Mouse (Mus musculus): Measurements from ENCODE around the gene As3mt.

Gene As3mt

DNA sequence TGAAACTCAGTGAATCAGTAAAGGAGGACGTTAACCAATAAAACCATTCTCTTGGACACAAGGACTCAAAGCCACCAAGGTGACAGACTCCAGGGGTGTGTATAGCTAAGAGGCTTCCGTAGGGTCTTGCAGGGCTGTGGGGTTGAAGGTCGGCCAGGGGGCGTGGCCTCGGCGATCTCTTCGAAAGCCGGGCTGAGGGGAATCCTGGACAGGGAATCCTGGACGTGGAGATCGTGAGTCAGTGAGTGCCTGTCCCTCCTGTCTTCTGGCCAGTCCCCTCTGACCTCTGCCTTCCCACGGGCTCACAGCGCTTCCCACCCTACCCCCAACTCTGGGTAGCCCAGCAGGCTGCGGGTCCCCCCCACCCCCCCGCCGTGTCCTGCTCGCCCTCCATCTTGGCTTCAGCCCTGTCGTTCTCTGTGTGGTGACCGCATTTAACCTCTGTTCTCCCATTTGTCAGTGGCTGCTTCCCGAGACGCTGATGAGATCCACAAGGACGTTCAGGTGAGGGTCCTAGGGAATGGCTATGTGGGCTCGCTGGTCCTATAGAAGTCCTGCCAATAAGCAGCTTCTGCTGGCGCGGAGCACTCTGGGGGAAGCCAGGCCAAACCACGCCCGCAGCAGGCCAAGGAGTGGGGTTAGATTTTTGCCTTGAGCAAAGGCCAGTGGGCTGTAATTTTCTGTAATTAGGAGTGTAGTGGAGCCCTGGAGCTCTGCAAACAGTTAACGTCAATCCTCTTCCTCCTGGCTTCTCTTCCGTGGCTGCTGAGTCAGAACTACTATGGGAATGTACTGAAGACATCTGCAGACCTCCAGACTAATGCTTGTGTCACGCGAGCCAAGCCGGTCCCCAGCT is at the start of gene As3mt:
As3mt (plus strand) TSS at position 163 of the 856 bp plus-strand sequence.
- peak; percentile 48 for DNase-seq (ENCODE audit: low read depth, low spot score)

DNA sequence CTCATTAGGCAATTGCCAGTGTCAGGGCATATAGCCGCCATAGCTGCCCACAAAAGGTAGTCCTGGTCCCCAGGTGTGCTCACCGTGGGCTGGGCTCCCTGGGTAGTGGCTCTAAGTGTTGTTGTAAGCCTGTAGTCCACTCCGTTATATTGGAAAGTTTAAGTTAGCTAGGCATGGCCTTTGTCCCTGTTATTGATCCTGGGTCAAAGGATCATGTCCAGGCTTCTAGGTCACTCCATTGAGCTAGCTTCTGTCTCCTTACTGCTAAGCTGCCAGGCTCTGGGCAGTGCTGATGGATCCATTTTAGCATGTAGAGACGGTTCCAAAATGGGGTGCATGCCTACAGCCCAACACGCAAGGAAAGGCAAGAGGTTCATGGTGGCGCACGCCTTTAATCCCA is 48.9 kb upstream of the As3mt start:
- DNase-seq (ENCODE audit: low read depth, low spot score): no peak

DNA sequence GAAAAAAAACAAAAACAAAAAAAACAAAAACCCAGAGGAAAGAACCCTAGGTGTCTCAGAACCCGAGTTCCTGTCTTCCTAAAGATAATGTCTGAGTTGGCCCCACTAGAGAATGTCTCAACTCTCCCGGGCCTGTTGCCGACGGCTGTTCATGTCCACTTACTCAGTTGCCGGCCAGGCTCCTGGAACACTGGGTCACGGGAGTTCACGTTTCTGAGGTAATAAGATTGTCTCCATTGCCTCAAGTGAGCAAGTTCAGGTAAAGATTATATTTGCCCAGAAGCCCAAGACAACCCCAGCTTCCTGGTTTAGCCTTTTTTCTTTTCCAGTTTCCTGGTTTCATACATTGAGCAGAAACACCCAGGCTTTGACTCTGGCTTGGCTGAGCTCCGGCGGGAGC is 48.4 kb upstream of the As3mt start:
- DNase-seq (ENCODE audit: low read depth, low spot score): no peak

DNA sequence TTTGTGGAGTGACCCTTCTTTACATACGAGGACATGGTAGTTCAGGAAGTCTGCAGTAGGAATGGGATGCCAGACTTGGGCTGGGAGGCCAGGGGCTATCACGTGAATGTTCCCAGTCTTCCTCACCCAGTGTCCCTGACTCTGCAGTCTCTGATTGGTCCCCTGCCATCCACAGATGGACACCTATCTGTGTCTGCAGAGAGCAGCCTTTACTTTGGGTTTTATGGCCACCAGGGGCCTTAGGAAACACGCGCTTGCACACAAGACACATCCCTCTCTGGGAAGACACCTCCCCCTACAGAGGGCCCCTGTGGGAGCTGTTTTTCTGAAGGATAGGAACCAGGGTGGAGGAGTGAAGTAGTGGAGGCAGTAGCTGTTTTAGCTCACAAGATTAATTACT is 45.7 kb upstream of the As3mt start:
- DNase-seq (ENCODE audit: low read depth, low spot score): no peak

DNA sequence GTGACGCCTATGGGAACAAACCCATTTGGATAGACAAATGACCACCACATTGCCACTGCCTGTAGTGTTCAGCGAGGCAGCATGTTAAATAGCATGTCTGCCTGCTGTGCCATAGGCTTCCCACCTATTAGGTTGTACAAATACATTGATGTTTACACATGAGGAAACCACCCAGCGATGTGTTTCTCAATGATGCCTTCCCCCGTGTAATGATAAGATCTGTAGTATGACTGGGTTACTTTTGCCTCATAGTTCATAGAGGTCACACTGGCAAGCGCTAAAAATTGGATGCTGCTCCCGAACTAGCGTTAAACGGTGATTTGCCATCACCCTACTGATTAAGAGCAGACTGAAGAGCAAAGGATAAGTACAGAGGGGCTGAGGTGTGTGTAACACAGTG is 45.0 kb upstream of the As3mt start:
- no peak for DNase-seq (ENCODE audit: low read depth, low spot score)

DNA sequence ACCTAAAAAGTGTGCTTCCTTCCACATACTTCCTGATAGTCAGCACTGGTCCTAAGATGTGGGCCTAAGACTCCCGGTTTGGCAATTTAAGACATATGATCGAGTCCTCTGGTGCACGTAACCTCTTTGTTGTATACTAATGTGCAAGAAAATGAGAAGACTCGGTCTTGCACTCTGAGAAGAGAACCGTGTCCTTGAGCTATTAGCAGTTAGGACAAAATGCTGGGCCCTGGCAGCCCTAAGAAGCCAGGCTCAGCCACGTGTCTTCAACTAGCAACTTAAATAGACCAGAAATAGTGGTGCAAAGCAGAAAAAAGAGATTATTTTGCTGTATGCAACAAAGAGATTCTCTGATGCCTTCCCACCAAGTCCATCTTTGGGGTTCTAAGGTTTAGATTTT is 44.5 kb upstream of the As3mt start:
- no peak for DNase-seq (ENCODE audit: low read depth, low spot score)

DNA sequence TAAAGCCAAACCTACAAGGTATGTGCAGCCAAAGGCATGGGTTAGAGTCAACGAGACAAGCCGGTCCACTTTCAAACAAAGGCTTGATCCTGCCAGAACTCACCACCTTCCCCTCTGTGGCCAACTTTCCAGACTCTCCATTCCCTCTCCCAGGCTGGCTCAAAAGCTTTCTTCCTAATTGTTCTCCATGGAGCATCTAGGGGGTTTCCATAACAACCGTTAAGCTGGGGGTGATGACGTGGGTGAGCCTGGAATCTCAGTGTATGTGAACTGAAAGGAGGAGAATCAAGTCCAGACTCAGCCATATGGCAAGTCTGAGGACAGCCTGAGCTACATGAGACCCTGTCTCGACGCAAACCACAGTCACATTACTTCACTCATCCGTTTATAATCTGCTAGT is 41.8 kb upstream of the As3mt start:
- DNase-seq (ENCODE audit: low read depth, low spot score): no peak

DNA sequence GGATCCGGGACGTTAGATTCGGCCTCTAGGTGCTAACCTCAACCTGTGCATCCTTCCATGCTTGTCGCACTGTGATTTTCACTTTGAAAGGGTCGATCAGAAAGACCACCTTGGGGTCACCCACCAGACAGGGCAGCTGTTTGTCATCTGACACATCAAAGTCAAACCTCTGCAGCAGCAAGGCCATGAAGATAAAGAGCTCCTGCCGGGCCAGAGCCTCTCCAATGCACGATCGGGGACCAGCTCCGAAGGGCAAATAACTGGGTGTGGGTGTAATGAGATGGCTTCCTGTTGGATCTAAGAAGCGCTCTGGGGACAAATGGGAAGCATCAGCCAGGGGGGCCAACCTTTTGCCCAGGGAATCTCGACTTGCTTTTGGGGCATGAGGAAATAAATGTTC is 40.0 kb upstream of the As3mt start:
- no peak for DNase-seq (ENCODE audit: low read depth, low spot score)

DNA sequence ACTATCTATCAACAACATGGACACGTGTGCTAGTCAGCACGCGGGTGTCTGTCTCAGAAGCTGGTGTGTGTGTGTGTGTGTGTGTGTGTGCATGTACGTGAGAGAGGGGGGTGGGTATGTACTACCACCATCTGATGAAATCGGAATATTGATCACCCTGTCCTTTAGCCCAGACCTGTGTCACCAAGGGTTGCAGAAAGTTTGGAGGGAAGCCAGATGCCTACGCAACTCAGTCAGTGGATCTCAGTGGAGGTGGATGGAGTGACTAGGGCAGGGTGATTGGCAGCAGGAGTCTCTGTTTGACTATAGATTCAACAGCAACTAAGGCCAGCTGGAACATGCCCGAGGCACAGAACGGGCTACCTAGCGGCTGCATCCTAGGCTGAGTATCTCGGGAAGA is 39.0 kb upstream of the As3mt start:
- DNase-seq (ENCODE audit: low read depth, low spot score): no peak

DNA sequence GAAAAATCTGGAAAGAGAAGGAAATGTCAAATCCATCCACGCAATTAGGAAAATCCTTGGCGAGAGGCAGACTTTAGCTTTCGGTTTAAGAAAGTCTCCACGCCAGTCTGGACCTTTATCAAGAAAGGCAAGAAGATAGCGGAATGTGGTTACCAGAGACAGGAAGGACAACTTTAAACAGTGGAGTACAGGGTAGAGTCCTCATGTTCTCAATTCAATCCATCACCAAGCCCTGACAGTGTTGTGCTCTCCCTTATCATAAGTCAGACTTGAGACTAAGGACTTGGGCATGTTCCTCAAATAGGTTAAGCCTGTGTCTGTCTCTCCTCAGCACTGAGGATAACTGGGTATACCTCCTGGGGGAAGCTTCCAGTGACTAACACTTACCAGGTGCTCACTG is 37.5 kb upstream of the As3mt start:
- DNase-seq (ENCODE audit: low read depth, low spot score): no peak

DNA sequence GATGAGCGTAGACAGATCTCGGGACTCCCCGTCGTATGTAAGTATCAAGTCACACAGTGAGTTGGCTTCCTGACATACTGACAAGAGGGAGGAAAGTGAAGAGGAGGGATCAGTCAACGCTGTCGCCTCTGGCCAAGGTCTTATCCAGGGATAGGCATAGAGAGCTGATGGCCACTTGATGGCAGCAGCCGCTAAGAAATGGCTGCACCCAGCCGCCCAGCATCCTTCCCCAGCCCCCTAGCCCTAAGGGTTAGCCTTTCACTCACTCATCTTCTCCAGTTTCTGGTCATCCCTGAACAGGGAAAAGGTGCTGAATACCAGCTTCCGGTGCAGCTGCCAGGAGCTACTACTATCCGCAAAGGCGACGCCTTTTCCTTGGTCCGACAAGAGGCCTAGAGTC is 36.6 kb upstream of the As3mt start:
- peak; percentile 48 for DNase-seq (ENCODE audit: low read depth, low spot score)

DNA sequence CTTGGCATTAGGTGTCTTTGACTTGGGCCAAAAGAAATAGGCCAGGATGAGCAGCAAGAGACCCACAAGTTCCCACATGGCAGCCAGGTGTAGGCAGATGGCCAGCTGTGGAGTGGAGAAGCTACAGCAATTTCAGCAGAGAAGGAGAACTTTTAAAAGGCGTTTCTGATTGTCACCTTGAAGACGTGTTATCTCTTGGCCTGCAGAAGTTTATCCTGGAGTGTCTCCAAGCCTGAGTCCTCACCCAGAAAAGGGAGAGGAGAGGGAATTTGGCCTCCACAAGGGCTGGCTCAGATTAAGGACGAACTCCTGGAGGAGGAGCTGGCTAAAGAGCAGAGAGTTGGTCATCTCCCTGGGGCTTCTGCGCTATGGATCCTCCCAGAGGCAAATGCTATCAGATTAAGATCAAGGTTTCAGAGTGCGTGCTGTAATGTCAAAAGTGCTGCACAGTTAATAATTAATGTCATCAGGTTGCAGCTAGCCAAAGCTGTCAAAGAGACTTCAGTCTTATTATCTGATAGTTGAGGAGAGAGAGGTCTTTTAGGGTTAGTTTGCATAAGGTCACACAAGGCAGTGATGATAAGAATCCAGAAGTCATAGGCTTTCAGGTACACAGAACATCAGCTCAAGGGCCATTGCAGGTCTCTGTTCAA is 34.4 kb upstream of the As3mt start, which contains the start of gene Cyp17a1:
Cyp17a1 (minus strand) TSS at position 407 of the 653 bp plus-strand sequence.
- no peak for DNase-seq (ENCODE audit: low read depth, low spot score)

DNA sequence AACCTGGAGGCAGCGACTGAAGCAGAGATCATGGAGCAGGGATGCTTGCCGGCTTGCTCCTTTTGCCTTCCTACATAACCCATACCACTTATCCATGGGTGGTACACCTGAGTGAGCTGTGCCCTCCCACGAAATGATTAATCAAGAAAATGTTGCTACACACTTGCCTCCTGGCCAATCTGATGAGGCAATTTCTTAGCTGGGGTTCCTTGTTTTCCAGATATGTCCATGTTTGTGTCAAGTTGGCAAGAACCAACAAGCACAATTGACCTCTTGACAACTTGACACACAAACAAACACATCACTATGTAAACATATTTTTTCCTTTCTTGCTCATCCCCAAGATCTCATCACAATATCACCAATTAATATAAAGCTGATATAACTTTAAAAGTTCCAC is 31.6 kb upstream of the As3mt start:
- no peak for DNase-seq (ENCODE audit: low read depth, low spot score)

DNA sequence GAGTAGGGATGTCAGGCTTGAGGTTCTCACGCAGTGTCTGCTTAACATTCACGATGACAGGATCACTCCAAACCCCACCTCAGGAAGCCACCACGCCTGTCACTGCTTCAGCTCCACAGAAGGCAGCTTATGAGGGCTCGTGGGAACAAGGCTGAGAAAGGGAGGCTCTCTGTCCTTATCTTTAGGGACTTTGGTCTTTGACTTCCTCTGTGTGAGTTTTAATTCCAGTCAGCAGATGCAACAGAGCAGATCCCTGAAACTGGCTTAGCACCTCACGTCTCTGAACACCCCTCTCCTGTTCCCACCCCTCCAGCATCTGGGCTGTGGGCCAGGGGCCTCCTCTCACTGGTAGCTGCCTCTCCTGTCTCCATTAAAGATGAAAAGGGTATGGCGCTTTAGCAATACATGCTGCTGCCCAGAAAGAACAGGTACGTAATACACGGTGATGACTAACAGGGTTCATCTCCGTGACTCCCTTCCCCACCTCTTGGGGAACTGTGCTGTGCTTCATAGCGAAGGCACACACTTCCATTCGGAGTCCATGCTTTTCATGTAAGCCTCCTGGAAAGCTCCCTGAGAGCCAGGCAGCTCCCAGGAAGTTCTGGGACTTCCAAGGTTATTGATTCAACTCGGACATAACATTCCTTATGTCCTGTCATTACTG is 27.4 kb upstream of the As3mt start:
- no peak for DNase-seq (ENCODE audit: low read depth, low spot score)

DNA sequence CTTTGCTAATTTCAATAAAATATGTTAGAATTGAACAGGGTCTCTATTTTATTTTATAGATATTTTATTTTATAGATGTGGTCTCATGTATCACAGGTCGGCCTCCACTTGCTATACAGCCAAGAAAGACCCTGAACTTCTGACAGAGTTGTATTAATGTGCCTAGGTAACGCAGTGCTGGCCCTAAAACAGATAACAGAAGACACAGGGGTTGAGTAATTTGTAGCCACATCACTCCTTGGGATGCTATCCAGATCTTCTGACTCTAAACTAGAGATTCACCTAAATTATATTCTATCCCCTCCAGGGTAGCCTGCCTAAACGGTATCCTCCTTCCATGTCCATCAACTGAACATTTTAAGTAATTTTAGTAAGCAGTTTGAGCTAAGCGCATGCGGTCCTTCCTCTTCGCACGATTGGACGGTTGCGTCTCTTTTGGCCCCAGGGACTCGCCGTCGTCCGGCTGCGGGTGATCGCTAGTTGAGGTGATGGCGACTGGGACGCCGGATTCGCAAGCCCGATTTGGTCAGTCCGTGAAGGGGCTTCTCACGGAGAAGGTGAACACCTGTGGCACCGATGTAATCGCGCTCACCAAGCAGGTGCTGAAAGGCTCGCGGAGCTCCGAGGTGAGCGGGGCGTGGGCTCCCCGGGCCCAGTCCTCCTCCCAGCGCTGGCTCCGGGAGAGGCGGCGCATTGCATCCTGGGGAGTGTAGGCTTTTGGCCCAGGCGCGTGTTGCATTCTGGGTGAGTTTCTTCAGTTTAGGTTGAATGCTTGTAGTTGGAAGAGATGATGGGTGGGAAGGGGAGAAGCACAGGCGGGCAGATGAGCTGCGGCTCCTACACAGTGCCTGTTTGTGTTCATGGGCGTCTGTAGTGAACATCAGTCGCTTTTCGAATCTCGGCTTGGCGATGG is 17.5 kb upstream of the As3mt start, which contains the start of gene Borcs7:
Borcs7 (plus strand) TSS at position 447 of the 913 bp plus-strand sequence.
- peak; percentile 73 for DNase-seq (ENCODE audit: low read depth, low spot score)

DNA sequence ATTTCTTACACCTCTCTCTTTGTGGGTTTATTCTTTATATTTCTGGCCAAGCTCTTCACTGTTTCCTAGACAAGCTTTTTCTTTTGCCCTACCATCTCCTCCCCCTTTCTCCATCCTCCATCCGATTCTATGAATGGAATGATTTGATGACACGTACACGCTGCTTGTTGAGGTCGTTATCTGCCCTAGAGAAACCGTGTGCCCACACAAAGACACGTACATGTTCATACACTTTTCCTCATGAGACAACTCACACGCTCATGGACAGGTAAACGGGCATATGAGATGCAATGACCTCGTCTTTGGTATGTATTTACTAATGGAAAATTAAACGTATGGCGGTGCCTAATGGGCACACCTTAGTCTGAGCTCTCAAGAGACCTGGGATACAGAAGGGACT is 16.9 kb upstream of the As3mt start:
- DNase-seq (ENCODE audit: low read depth, low spot score): no peak

DNA sequence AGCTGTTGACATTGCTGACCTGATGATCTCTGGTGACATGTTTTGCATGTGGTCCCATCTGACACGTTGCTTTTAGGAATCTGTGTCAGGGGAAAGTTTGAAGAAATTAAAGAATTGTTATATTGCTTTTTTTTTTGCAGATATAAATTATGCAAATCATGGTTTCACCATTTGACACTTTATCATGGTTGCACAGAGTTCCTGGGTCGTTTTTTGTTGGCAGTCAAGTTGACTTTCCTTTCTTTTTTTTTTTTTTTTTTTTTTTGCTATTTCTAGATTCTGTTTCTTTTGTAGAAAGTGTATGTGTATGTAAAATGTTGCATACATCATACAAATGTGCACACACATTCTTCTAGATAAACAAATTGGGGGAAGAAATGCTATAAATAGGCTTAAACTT is 16.2 kb upstream of the As3mt start:
- no peak for DNase-seq (ENCODE audit: low read depth, low spot score)

DNA sequence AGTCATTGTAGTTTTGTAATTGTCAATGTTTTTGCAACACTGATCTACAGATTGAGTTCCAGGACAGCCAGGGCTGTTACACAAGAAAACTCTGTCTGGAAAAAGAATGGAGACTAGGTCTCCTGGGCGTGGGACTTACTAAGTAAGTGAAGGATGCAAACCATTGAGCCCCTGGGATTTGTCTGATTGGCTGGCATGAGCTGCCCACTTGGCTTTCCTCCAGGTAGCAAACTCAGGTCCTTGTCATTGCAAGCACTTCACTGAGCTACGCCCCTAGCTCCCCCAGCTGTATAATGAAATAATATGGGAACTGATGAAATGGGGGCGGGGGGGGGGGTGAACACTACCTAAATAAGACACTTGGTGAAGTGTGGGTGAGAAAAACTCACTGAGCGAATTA is 14.1 kb upstream of the As3mt start:
- no peak for DNase-seq (ENCODE audit: low read depth, low spot score)

DNA sequence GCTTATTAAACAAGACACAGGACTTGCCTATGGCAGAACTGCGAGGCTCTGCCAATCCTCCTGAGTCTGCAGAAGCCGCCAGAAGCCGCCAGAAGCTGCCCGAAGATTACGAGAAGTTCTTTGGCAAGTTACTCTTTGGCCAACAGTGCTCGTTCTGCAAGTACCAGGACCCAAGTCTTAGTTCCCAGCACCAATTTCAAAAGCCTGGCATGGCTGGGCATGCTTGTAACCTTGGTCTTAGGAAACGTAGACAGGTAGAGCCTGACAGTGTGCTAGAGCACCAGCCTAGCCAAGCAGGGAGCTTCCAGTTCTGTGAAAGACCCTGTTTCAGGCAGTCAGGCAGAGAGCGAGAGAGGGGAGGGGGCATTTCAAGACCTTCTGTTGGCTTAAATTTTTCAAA is 10.8 kb upstream of the As3mt start:
- DNase-seq (ENCODE audit: low read depth, low spot score): no peak

DNA sequence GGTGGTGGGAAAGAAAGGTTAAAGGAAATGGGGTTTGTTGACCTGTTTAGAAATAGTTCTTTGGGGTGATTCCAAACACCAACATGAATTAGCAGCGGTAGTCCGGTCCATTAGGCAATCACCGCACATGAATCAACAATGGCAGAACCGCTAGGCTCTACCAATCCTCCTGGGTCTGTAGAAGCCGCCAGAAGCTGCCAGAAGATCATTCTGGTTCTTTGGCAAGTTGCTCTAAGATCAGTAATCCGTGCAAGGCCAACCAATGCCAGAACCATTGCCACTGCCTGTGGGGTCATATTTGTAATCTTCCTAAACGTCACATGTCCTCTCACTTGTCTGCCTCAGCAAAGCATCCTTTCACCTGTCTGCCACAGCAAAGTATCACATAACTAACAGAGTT is 10.3 kb upstream of the As3mt start:
- DNase-seq (ENCODE audit: low read depth, low spot score): no peak

DNA sequence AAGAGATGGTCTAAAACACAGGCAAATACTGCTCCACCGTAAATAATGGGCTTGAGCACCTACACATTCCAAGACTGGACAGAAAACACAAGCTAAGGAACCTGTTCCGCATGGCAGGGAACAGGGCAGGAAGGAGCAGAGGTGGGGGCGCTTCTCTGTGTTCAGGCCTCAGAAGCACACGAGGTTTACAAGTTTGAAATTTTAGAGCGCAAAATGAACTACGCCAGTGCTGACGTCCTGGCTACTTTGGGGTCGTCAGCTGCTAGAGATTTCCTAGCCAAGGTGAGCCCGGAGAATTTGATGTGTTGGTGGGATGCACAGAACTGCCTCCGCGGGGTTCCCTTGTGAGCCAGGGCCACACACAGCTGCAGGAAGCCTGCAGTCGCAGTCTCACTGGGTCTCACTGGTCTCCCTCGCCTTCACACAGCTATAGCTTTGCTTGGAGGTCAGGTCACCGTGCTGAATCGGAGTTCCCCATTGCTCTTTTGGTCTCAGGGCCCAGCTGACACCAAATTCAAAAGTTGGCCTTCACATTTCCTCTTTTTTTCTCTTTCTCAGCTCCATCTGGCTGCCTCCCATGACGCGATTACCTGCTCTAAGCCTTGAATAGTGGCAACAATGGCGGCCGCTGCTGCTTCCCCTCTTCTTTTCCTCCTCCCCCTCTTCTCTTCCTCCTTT is 9.3 kb upstream of the As3mt start:
- no peak for DNase-seq (ENCODE audit: low read depth, low spot score)

Measured in retina, adult 2 months (tissue).